Mouse (Mus musculus): Measurements from ENCODE around the gene Saa2.

Saa2 gene

GRCm38 (mm10) chr7:46762601-46763000, 11.0 kb downstream of the Saa2 start:
- DNase-seq (ENCODE audit: low read depth), result no peak

GRCm38 (mm10) chr7:46764672-46765071, 13.1 kb downstream of the Saa2 start:
- DNase-seq (ENCODE audit: low read depth), result no peak

GRCm38 (mm10) chr7:46767371-46767770, 15.8 kb downstream of the Saa2 start:
- no peak for DNase-seq (ENCODE audit: low read depth)

GRCm38 (mm10) chr7:46768451-46768850, 16.9 kb downstream of the Saa2 start:
- no peak for DNase-seq (ENCODE audit: low read depth)

- DNase-seq (ENCODE audit: low read depth), result peak; percentile 27
Measured at GRCm38 (mm10) chr7:46770706-46771105, 19.1 kb downstream of the Saa2 start.

GRCm38 (mm10) chr7:46789177-46789849, 37.7 kb downstream of the Saa2 start:
- no peak for DNase-seq (ENCODE audit: low read depth)

GRCm38 (mm10) chr7:46793871-46794270, 42.3 kb downstream of the Saa2 start:
- no peak for DNase-seq (ENCODE audit: low read depth)

- DNase-seq (ENCODE audit: low read depth), result peak; percentile 78
Measured at GRCm38 (mm10) chr7:46795287-46796205, 44.0 kb downstream of the Saa2 start, which contains the start of the genes Hps5 and Gtf2h1. TSS of gene Hps5 (minus strand) at chr7:46796064. TSS of gene Gtf2h1 (plus strand) at chr7:46796103.

GRCm38 (mm10) chr7:46796206-46796679, 44.7 kb downstream of the Saa2 start:
- no peak for DNase-seq (ENCODE audit: low read depth)

- no peak for DNase-seq (ENCODE audit: low read depth)
Measured at GRCm38 (mm10) chr7:46796779-46797178, 45.2 kb downstream of the Saa2 start.
